In genomic region chr11:6560655-6561360, GRCm38 (mm10) we compare ENCODE assay signal across 8 mouse cellular contexts. TPM values are rescaled to one million over a fixed set of nuclear protein-coding genes. Genes with fewer than 3 reads are reported as not detected.
DNase-seq lines count a peak whose midpoint lies in the region; ATAC-seq lines count a peak whose summit lies in the region.
"Had no signal": no experiment of that assay in that cellular context is flagged by ENCODE, and none has a peak within 500 bp of the region (broad histone marks: within the 10 kb centered on the region; RNA-seq: fewer than 3 reads in every experiment).

No protein-coding gene starts in this region.

- H3K27me3 ChIP-seq in hindbrain, embryonic 12.5 days: no peaks in the 10 kb centered on the region

- DNase-seq in urinary bladder, postnatal 14 days (ENCODE audit: low spot score): peak; percentile 30
- DNase-seq in urinary bladder, adult 2 months (ENCODE audit: low spot score): no peak
- peak; percentile 86 for DNase-seq in induced T-regulatory cell, adult 2 months (ENCODE audit: low read depth)
- no peak for DNase-seq in left cerebral cortex, adult 11 months (ENCODE audit: low spot score)
- no peak for DNase-seq in right cerebral cortex, postnatal 36 days (ENCODE audit: low spot score in 2 of 2)
- DNase-seq: left cerebral cortex, postnatal 4 days had no signal

- ATAC-seq in megakaryocyte progenitor cell, adult 5-6 weeks (replicated peaks; ENCODE audit: poor library complexity): peak; percentile 76
- ATAC-seq in hindbrain, embryonic 12.5 days (ENCODE audit: low FRiP score): no peak

- H3K36me3 ChIP-seq in hindbrain, embryonic 12.5 days: peaks cover 19% of the 10 kb centered on the region

- no peak overlapping the region for H3K4me3 ChIP-seq in hindbrain, embryonic 12.5 days

- no peak overlapping the region for H3K27ac ChIP-seq in hindbrain, embryonic 12.5 days

- H3K4me1 ChIP-seq in hindbrain, embryonic 12.5 days: 0 out of 2 replicates have a peak, but pooled peaks cover 4% of the 10 kb centered on the region

- no peak overlapping the region for H3K4me2 ChIP-seq in hindbrain, embryonic 12.5 days (replicated peaks)

- no peak overlapping the region for H3K9ac ChIP-seq in hindbrain, embryonic 12.5 days

- 89% methylated on average over 13 of the region's 13 CpGs for WGBS in hindbrain, embryonic 12.5 days

- H3K9me3 ChIP-seq in hindbrain, embryonic 12.5 days (replicated peaks): no peaks in the 10 kb centered on the region

RNA-seq across cellular contexts. Expression of gene Ccm2, which starts 14.1 kb away (rescaled TPM):
- 66.1 and 77.6 TPM in 2 replicates for polyA plus RNA-seq in urinary bladder, adult 2 months (2012; rRNA removed)
- total RNA-seq in megakaryocyte progenitor cell, adult 5-6 weeks (2015): 18.3 and 22.7 TPM in 2 replicates
- 43.6 TPM in 2 replicates for total RNA-seq in megakaryocyte progenitor cell, adult 5-6 weeks (2017)
- polyA plus RNA-seq in hindbrain, embryonic 12.5 days (2016; fragmentation: Nextera tagmentation; extraction: Ambion mirVana): 89.5 and 95.8 TPM in 2 replicates

RNA-seq across cellular contexts. Expression of gene Myo1g, which starts 40.0 kb away (rescaled TPM):
- polyA plus RNA-seq in urinary bladder, adult 2 months (2012; rRNA removed): 10.1 and 12.6 TPM in 2 replicates
- 39.1 and 43.8 TPM in 2 replicates for total RNA-seq in megakaryocyte progenitor cell, adult 5-6 weeks (2015)
- 47.1 and 49.6 TPM in 2 replicates for total RNA-seq in megakaryocyte progenitor cell, adult 5-6 weeks (2017)
- polyA plus RNA-seq in hindbrain, embryonic 12.5 days (2016; fragmentation: Nextera tagmentation; extraction: Ambion mirVana): 0.50 and 0.70 TPM in 2 replicates

RNA-seq across cellular contexts. Expression of gene Nacad, which starts 45.0 kb away (rescaled TPM):
- polyA plus RNA-seq in urinary bladder, adult 2 months (2012; rRNA removed): 19.1 and 24.0 TPM in 2 replicates
- total RNA-seq in megakaryocyte progenitor cell, adult 5-6 weeks (2015): not detected in 2 replicates
- not detected in 2 replicates for total RNA-seq in megakaryocyte progenitor cell, adult 5-6 weeks (2017)
- 85.6 and 86.3 TPM in 2 replicates for polyA plus RNA-seq in hindbrain, embryonic 12.5 days (2016; fragmentation: Nextera tagmentation; extraction: Ambion mirVana)

Comparison
In these comparisons a context has a peak if more than half of its experiments do, and no peak if none do; other contexts are left out.
1. DNase-seq: peak in urinary bladder, postnatal 14 days (single experiment) and induced T-regulatory cell, adult 2 months (single experiment); none in urinary bladder, adult 2 months (single experiment), left cerebral cortex, adult 11 months (single experiment) and right cerebral cortex, postnatal 36 days (0 of 2).